Mouse (Mus musculus) kidney, postnatal 0 days (tissue): ENCODE measurements around the gene Fyn. TPM values are rescaled to one million over a fixed set of nuclear protein-coding genes. Genes with fewer than 3 reads are reported as not detected.
A peak's percentile ranks its signal among the peaks of the same experiment; 100 is the strongest.

Experiments
- ATAC-seq: fragments of 200-750 bp; cut with Nextera tagmentation; replicated peaks from 2 replicates; pipeline ENCODE4 v1.8.0; 2017; ENCODE audit warnings: low read depth, moderate number of reproducible peaks, moderate TSS enrichment, moderate library complexity; ENCODE audit not compliant: low FRiP score
- DNase-seq: peaks from one replicate; pipeline ENCODE4 v3.0.0-alpha.2; 2016; ENCODE audit warnings: low spot score
- H3K27ac ChIP-seq: fragments of 300-500 bp; sonication (generic); 2 replicates; pipeline ENCODE4 v1.5.1; 2014; ENCODE audit warnings: mild to moderate bottlenecking
- H3K27me3 ChIP-seq: fragments of 300-500 bp; sonication (generic); 2 replicates; pipeline ENCODE4 v1.6.1; 2014; ENCODE audit warnings: low read length, mixed read lengths; ENCODE audit not compliant: insufficient read depth
- H3K36me3 ChIP-seq: fragments of 300-500 bp; sonication (generic); 2 replicates; pipeline ENCODE4 v1.6.1; 2014; ENCODE audit warnings: low read length, mixed read lengths; ENCODE audit not compliant: insufficient read depth
- H3K4me1 ChIP-seq: fragments of 300-500 bp; sonication (generic); replicated peaks from 2 replicates; pipeline ENCODE4 v1.6.1; 2014; ENCODE audit warnings: antibody characterized with exemption, low read length, mixed read lengths; ENCODE audit not compliant: insufficient read depth
- H3K4me2 ChIP-seq: fragments of 300-500 bp; sonication (generic); 2 replicates; pipeline ENCODE4 v1.6.1; 2014; ENCODE audit warnings: mild to moderate bottlenecking, low read length, moderate library complexity, mixed read lengths
- H3K4me3 ChIP-seq: fragments of 300-500 bp; sonication (generic); replicated peaks from 2 replicates; pipeline ENCODE4 v1.5.1; 2014; ENCODE audit warnings: low read depth, low read length
- H3K9ac ChIP-seq: fragments of 300-500 bp; sonication (generic); 2 replicates; pipeline ENCODE4 v1.6.1; 2014; ENCODE audit warnings: low read depth, low read length
- H3K9me3 ChIP-seq: fragments of 300-500 bp; sonication (generic); replicated peaks from 2 replicates; pipeline ENCODE4 v1.6.1; 2016; ENCODE audit warnings: low read length, inconsistent platforms, mixed read lengths
- CTCF ChIP-seq: IDR thresholded peaks from 2 replicates; pipeline ENCODE4 v1.5.1; 2016; ENCODE audit warnings: antibody characterized with exemption, low read depth, mild to moderate bottlenecking, moderate library complexity
- WGBS: fragments of 180-500 bp; shearing (Covaris S2); extraction: QIAGEN DNeasy Blood & Tissue Kit; methylation state at CpG from one replicate; pipeline ENCODE4 v1.1.7; 2014; 5-methylcytosine and 5-hydroxymethylcytosine counted together
- polyA plus RNA-seq: library from polyadenylated mRNA; unstranded; fragments of >200 nt; fragmentation: Nextera tagmentation; extraction: Ambion mirVana; gene quantifications from 2 replicates; pipeline ENCODE4 v1.2.1, GENCODE M21; 2015

Gene Fyn
- polyA plus RNA-seq, 1 experiment from 2014 or later, result 27.8 TPM

GRCm38 (mm10) chr10:39614676-39615075 is 246.0 kb downstream of the Fyn start:
- peak overlapping the region; percentile 37; the same call in 1 of the 2 replicates for H3K9ac ChIP-seq
- peak overlapping the region; percentile 97 for H3K27ac ChIP-seq
- peak overlapping the region; percentile 71 for H3K4me2 ChIP-seq
- WGBS, result 14% methylated on average over 6 of the region's 6 CpGs
- ATAC-seq, result no peak
- no peak for TF ChIP-seq CTCF
- peak; percentile 38 for DNase-seq
- H3K4me1 ChIP-seq, result peaks cover 25% of the 10 kb centered on the region
- no peaks in the 10 kb centered on the region for H3K9me3 ChIP-seq
- H3K4me3 ChIP-seq, result no peak overlapping the region
- no peaks in the 10 kb centered on the region for H3K36me3 ChIP-seq
- no peaks in the 10 kb centered on the region for H3K27me3 ChIP-seq

Other genes with a start within 250 kb of the Fyn start
- gene Fam229b, start 234.9 kb upstream of the Fyn start, polyA plus RNA-seq, result 16.2 and 20.8 TPM in 2 replicates
- 6.1 and 8.3 TPM in 2 replicates for gene Tube1, start 234.9 kb upstream of the Fyn start, polyA plus RNA-seq
- gene Ccn6, start 205.1 kb upstream of the Fyn start, polyA plus RNA-seq, result 0.16 and 0.20 TPM in 2 replicates
- 15.0 TPM in 2 replicates for gene Traf3ip2, start 244.1 kb downstream of the Fyn start, polyA plus RNA-seq